Mouse (Mus musculus) midbrain, embryonic 12.5 days (tissue): ENCODE data around the gene Atf2. TPM values are rescaled to one million over a fixed set of nuclear protein-coding genes. Genes with fewer than 3 reads are reported as not detected.

Source experiments
- polyA plus RNA-seq: library from polyadenylated mRNA; unstranded; fragments of >200 nt; fragmentation: Nextera tagmentation; extraction: Ambion mirVana; gene quantifications from 2 replicates; pipeline ENCODE4 v1.2.1, GENCODE M21; 2016

Gene Atf2
- polyA plus RNA-seq, 1 experiment from 2014 or later, result 102 TPM

Other genes starting within 250 kb of the Atf2 start
- gene Chn1, start 117.3 kb downstream of the Atf2 start, polyA plus RNA-seq, result 75.7 and 81.5 TPM in 2 replicates
- 697 and 747 TPM in 2 replicates for gene Atp5g3, start 18.7 kb upstream of the Atf2 start, polyA plus RNA-seq